ENCODE assay signal across 31 mouse cellular contexts in the genomic region with DNA sequence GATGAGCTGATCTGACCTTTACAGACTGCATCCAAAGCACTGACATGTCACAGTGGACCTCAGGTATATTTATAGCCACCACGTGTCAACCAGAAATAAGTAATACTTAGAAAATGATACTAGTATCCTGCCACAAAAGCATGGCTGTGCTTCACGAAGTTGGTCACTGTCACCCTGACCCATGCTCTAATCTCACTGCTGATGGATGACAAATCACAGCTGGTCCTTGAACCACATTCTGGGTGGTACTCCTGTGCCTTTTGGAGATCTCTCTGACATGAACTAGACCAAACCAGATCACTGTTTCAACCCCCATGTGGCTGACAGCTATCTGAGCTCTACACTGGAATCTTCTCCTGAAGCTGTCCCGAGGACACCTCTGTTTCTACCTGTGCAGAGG. TPM values are rescaled to one million over a fixed set of nuclear protein-coding genes. Genes with fewer than 3 reads are reported as not detected.
"Had no signal": no experiment of that assay in that cellular context is flagged by ENCODE, and none has a peak within 500 bp of the region (broad histone marks: within the 10 kb centered on the region; RNA-seq: fewer than 3 reads in every experiment).

No protein-coding gene starts in this region.

- H3K27ac ChIP-seq: heart, adult 2 months; heart, embryonic 13.5 days; heart, embryonic 15.5 days; hindbrain, embryonic 12.5 days; hindbrain, embryonic 14.5 days; intestine, embryonic 15.5 days; limb, embryonic 13.5 days; limb, embryonic 15.5 days; liver, embryonic 12.5 days; liver, embryonic 14.5 days had no signal

- H3K4me2 ChIP-seq: heart, embryonic 11.5 days; heart, embryonic 13.5 days; heart, embryonic 15.5 days; hindbrain, embryonic 12.5 days; hindbrain, embryonic 14.5 days; intestine, embryonic 15.5 days; limb, embryonic 13.5 days; limb, embryonic 15.5 days; liver, embryonic 12.5 days had no signal

- H3K9me3 ChIP-seq: heart, embryonic 13.5 days; heart, embryonic 15.5 days; intestine, embryonic 15.5 days; limb, embryonic 13.5 days; limb, embryonic 15.5 days; liver, embryonic 12.5 days had no signal

- H3K4me3 ChIP-seq: heart, adult 2 months; heart, embryonic 13.5 days; heart, embryonic 15.5 days; hindbrain, embryonic 12.5 days; intestine, embryonic 15.5 days; limb, embryonic 13.5 days; limb, embryonic 15.5 days; liver, embryonic 12.5 days had no signal

- ATAC-seq: hindbrain, embryonic 16.5 days; inflammation-experienced regulatory T-cells, adult 6 months; intestine, embryonic 15.5 days; intestine, postnatal 0 days; liver, embryonic 12.5 days had no signal

- DNase-seq: gastrocnemius, postnatal 14 days; gastrocnemius, postnatal 36 days; heart, adult 11 months; heart, adult 2 months; heart, postnatal 14 days; heart, postnatal 36 days; kidney, adult 18-20 months; kidney, adult 8-10 months; kidney, postnatal 10 days; layer of hippocampus, adult 9-11 months; layer of hippocampus, postnatal 36 days; left cerebral cortex, postnatal 4 days had no signal

- H3K36me3 ChIP-seq: heart, embryonic 13.5 days; heart, embryonic 15.5 days; intestine, embryonic 15.5 days; limb, embryonic 15.5 days; liver, embryonic 12.5 days had no signal

- H3K9ac ChIP-seq: heart, embryonic 13.5 days; heart, embryonic 15.5 days; hindbrain, embryonic 12.5 days; hindbrain, embryonic 14.5 days; intestine, embryonic 15.5 days; limb, embryonic 13.5 days; limb, embryonic 15.5 days; liver, embryonic 12.5 days; liver, embryonic 14.5 days had no signal

- H3K27me3 ChIP-seq: heart, embryonic 13.5 days; heart, embryonic 15.5 days; hindbrain, embryonic 12.5 days; intestine, embryonic 15.5 days; limb, embryonic 13.5 days; limb, embryonic 15.5 days; liver, embryonic 12.5 days had no signal

- H3K4me1 ChIP-seq: heart, embryonic 13.5 days; heart, embryonic 15.5 days; hindbrain, embryonic 12.5 days; intestine, embryonic 15.5 days; limb, embryonic 13.5 days; limb, embryonic 15.5 days; liver, embryonic 12.5 days had no signal

RNA-seq across cellular contexts. Expression of a gene that starts 27.5 kb away (rescaled TPM):
- total RNA-seq: gastrocnemius, adult 8-10 months; gastrocnemius, postnatal 14 days; gastrocnemius, postnatal 36 days; heart, adult 2 months; heart, postnatal 14 days; heart, postnatal 36 days; hematopoietic stem cell, adult 5-6 weeks; liver, adult 2 months had no signal
- polyA plus RNA-seq: heart, adult 2 months; heart, embryonic 11.5 days; heart, embryonic 15.5 days; heart, postnatal 0 days; intestine, embryonic 15.5 days; kidney, embryonic 14.5 days; large intestine, adult 2 months; liver, adult 2 months; liver, embryonic 12.5 days; liver, embryonic 14.5 days had no signal
